Mouse (Mus musculus): Measurements from ENCODE around the gene Erfe. TPM values are rescaled to one million over a fixed set of nuclear protein-coding genes. Genes with fewer than 3 reads are reported as not detected.

Erfe gene
- polyA plus RNA-seq, 1 experiment from 2014 or later, result 10.8 TPM

Other genes starting within 250 kb of the Erfe start
- 0.94 and 1.3 TPM in 2 replicates for gene Rbm44, start 221.3 kb upstream of the Erfe start, polyA plus RNA-seq (2014; fragmentation: Nextera tagmentation; extraction: Ambion mirVana)
- gene Ramp1, start 186.6 kb upstream of the Erfe start, polyA plus RNA-seq (2014; fragmentation: Nextera tagmentation; extraction: Ambion mirVana), result 5.4 and 6.0 TPM in 2 replicates
- gene Ube2f, start 116.1 kb upstream of the Erfe start, polyA plus RNA-seq (2014; fragmentation: Nextera tagmentation; extraction: Ambion mirVana), result 69.9 and 71.6 TPM in 2 replicates
- gene Scly, start 68.1 kb upstream of the Erfe start, polyA plus RNA-seq (2014; fragmentation: Nextera tagmentation; extraction: Ambion mirVana), result 13.5 and 16.9 TPM in 2 replicates
- not detected in 2 replicates for gene Espnl, start 44.4 kb upstream of the Erfe start, polyA plus RNA-seq (2014; fragmentation: Nextera tagmentation; extraction: Ambion mirVana)
- 0.44 and 0.85 TPM in 2 replicates for gene Klhl30, start 15.4 kb upstream of the Erfe start, polyA plus RNA-seq (2014; fragmentation: Nextera tagmentation; extraction: Ambion mirVana)
- 135 and 147 TPM in 2 replicates for gene Ilkap, start 32.4 kb downstream of the Erfe start, polyA plus RNA-seq (2014; fragmentation: Nextera tagmentation; extraction: Ambion mirVana)
- 79.3 and 84.4 TPM in 2 replicates for gene Hes6, start 47.6 kb downstream of the Erfe start, polyA plus RNA-seq (2014; fragmentation: Nextera tagmentation; extraction: Ambion mirVana)
- gene Per2, start 92.9 kb downstream of the Erfe start, polyA plus RNA-seq (2014; fragmentation: Nextera tagmentation; extraction: Ambion mirVana), result 5.9 and 6.7 TPM in 2 replicates
- 5.9 and 6.7 TPM in 2 replicates for gene Traf3ip1, start 128.2 kb downstream of the Erfe start, polyA plus RNA-seq (2014; fragmentation: Nextera tagmentation; extraction: Ambion mirVana)
- gene Asb1, start 174.1 kb downstream of the Erfe start, polyA plus RNA-seq (2014; fragmentation: Nextera tagmentation; extraction: Ambion mirVana), result 6.2 and 7.3 TPM in 2 replicates